Mouse (Mus musculus): ENCODE results near the gene Rex1bd. TPM values are rescaled to one million over a fixed set of nuclear protein-coding genes. Genes with fewer than 3 reads are reported as not detected.

The Rex1bd gene
- polyA plus RNA-seq (2017; shearing (Covaris generic)) = 138 TPM

GRCm38 (mm10) chr8:70506328-70507026, at the start of gene Rex1bd:
Gene Rex1bd (minus strand): TSS chr8:70506752.

GRCm38 (mm10) chr8:70539077-70539813, 32.7 kb upstream of the Rex1bd start, which contains the start of gene Ell:
Gene Ell (plus strand): TSS chr8:70539457.

GRCm38 (mm10) chr8:70527512-70528181, 21.1 kb upstream of the Rex1bd start, which contains the start of the genes Fkbp8 and Kxd1:
Gene Fkbp8 (plus strand): TSS chr8:70527724.
Gene Kxd1 (minus strand): TSS chr8:70527956.

GRCm38 (mm10) chr8:70510228-70510915, 3.8 kb upstream of the Rex1bd start, which contains the start of gene Uba52:
Gene Uba52 (minus strand): TSS chr8:70510801.

GRCm38 (mm10) chr8:70492664-70493640, 13.6 kb downstream of the Rex1bd start, which contains the start of gene Crlf1:
Gene Crlf1 (plus strand): TSS chr8:70493158.

GRCm38 (mm10) chr8:70486941-70487520, 19.5 kb downstream of the Rex1bd start, which contains the start of gene Tmem59l:
Gene Tmem59l (minus strand): TSS chr8:70487358.

GRCm38 (mm10) chr8:70476333-70477268, 30.0 kb downstream of the Rex1bd start, which contains the start of gene Klhl26:
Gene Klhl26 (minus strand): TSS chr8:70476968.

Other genes with a start within 250 kb of the Rex1bd start
- gene Homer3, start 223.9 kb downstream of the Rex1bd start, polyA plus RNA-seq (2017; shearing (Covaris generic)) = 1.3 TPM
- 55.0 TPM for gene Ddx49, start 204.3 kb downstream of the Rex1bd start, polyA plus RNA-seq (2017; shearing (Covaris generic))
- 381 TPM for gene Cope, start 204.2 kb downstream of the Rex1bd start, polyA plus RNA-seq (2017; shearing (Covaris generic))
- gene Cers1, start 191.0 kb downstream of the Rex1bd start, polyA plus RNA-seq (2017; shearing (Covaris generic)) = not detected
- gene Gdf1, start 176.9 kb downstream of the Rex1bd start, polyA plus RNA-seq (2017; shearing (Covaris generic)) = not detected
- 3.1 TPM for gene Upf1, start 153.5 kb downstream of the Rex1bd start, polyA plus RNA-seq (2017; shearing (Covaris generic))
- gene Comp, start 133.2 kb downstream of the Rex1bd start, polyA plus RNA-seq (2017; shearing (Covaris generic)) = 0.33 TPM
- 22.8 TPM for gene Crtc1, start 67.2 kb downstream of the Rex1bd start, polyA plus RNA-seq (2017; shearing (Covaris generic))
- gene Klhl26, start 29.8 kb downstream of the Rex1bd start, polyA plus RNA-seq (2017; shearing (Covaris generic)) = 8.9 TPM
- gene Tmem59l, start 19.4 kb downstream of the Rex1bd start, polyA plus RNA-seq (2017; shearing (Covaris generic)) = not detected
- not detected for gene Crlf1, start 13.6 kb downstream of the Rex1bd start, polyA plus RNA-seq (2017; shearing (Covaris generic))
- gene Uba52, start 4.0 kb upstream of the Rex1bd start, polyA plus RNA-seq (2017; shearing (Covaris generic)) = 1,281 TPM
- 424 TPM for gene Fkbp8, start 21.0 kb upstream of the Rex1bd start, polyA plus RNA-seq (2017; shearing (Covaris generic))
- 106 TPM for gene Kxd1, start 21.2 kb upstream of the Rex1bd start, polyA plus RNA-seq (2017; shearing (Covaris generic))
- 42.7 TPM for gene Ell, start 32.7 kb upstream of the Rex1bd start, polyA plus RNA-seq (2017; shearing (Covaris generic))
- 48.6 TPM for gene Isyna1, start 87.6 kb upstream of the Rex1bd start, polyA plus RNA-seq (2017; shearing (Covaris generic))
- 12.8 TPM for gene Ssbp4, start 102.1 kb upstream of the Rex1bd start, polyA plus RNA-seq (2017; shearing (Covaris generic))
- gene Lrrc25, start 109.4 kb upstream of the Rex1bd start, polyA plus RNA-seq (2017; shearing (Covaris generic)) = 0.57 TPM
- gene Gdf15, start 125.7 kb upstream of the Rex1bd start, polyA plus RNA-seq (2017; shearing (Covaris generic)) = not detected
- gene Pgpep1, start 153.6 kb upstream of the Rex1bd start, polyA plus RNA-seq (2017; shearing (Covaris generic)) = 9.7 TPM
- 259 TPM for gene Lsm4, start 166.5 kb upstream of the Rex1bd start, polyA plus RNA-seq (2017; shearing (Covaris generic))
- 12.8 TPM for gene Jund, start 192.2 kb upstream of the Rex1bd start, polyA plus RNA-seq (2017; shearing (Covaris generic))
- 0.07 TPM for gene Iqcn, start 196.7 kb upstream of the Rex1bd start, polyA plus RNA-seq (2017; shearing (Covaris generic))
- not detected for gene Gm3336, start 211.8 kb upstream of the Rex1bd start, polyA plus RNA-seq (2017; shearing (Covaris generic))
- 0.41 TPM for gene Pde4c, start 217.0 kb upstream of the Rex1bd start, polyA plus RNA-seq (2017; shearing (Covaris generic))
- 9.9 TPM for gene Rab3a, start 247.9 kb upstream of the Rex1bd start, polyA plus RNA-seq (2017; shearing (Covaris generic))

Measured in CD4-positive, CD25-positive, alpha-beta regulatory T cell, adult 9 weeks (primary cell).